Mouse (Mus musculus): ENCODE results near the gene Aox4.

- no peak for TF ChIP-seq CTCF (IDR thresholded peaks at IDR 0.05; ENCODE audit: low read depth)
- TF ChIP-seq EP300 (IDR thresholded peaks at IDR 0.05; ENCODE audit: low read depth), result no peak
These were observed 20.3 kb downstream of the Aox4 start for GRCm38 (mm10) chr1:58230542-58230941.

All from heart, postnatal 0 days (tissue).